Mouse (Mus musculus): ENCODE data around the gene Fndc3a.

The Fndc3a gene

GRCm38 (mm10) chr14:72558795-72559194 is 151.0 kb downstream of the Fndc3a start:
- ATAC-seq (ENCODE audit: insufficient number of reproducible peaks, low FRiP score, low TSS enrichment) = no peak

DNA sequence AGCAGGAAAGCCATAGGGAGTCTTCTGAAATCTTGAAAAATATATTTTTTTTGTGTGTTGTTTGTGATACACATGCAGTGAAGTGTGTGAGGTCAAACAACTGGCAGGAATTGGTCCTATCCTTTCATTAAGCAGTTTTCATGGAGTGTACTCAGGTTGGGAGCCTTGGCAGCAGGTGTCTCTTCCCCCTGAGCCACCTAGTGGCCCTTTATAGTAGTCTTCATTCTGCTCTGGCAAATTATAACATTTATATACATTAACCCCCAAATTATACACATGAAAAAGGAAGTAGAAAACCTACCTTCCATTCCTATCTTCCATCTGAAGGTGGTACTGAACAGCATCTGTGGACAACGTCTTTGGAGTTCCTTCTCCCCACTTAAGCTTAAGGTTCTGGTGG is 154.0 kb downstream of the Fndc3a start:
- ATAC-seq (ENCODE audit: insufficient number of reproducible peaks, low FRiP score, low TSS enrichment) = no peak

DNA sequence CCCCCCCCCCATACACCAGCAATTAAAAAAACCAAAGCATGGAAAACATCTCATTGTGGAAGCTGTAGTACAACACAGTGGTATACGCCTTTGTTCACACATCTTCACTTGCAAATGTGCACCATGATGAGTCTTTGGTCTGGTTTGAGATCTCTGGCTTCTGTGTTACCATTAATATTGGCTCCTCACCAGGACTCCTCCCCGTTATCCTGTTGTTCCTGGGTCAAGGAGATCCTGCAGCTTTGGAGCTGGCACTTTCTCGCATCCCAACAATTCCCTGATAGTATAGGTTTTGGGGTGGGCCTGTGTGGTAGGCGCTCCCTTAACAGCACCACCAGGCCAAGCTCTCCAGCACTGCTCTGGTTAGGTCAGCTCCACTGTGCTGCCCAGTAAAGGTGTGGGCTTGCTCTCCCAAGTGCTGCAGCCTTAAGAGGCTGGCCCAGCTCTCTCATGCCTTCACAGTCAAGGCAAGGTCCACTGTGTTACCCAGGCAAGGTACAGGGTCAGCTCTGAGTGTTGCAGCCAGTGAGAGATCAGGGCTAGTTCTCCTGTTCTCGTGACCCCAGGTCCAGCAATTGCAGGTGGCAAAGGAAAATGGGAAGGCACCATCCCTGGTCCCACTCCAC is 173.3 kb downstream of the Fndc3a start:
- no peak for ATAC-seq (ENCODE audit: insufficient number of reproducible peaks, low FRiP score, low TSS enrichment)

DNA sequence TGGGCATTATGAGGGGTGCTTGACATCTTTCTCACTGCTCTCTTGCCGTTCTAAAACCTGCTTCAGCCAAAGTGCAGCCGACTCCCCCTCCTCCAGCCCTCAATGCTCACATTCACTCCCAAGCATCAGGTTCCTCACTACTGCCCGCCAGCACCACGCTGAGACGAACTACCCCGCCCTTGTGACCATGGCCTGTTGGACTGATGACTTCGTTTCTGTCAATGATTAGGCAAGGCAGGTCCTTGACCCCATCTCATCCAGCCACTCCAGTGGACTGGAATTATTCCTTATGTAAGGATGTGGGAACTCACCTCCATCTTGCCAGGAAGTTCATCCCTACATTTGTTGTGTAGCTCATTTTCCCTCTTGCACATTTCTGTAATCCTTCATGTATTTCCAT is 175.9 kb downstream of the Fndc3a start:
- ATAC-seq (ENCODE audit: insufficient number of reproducible peaks, low FRiP score, low TSS enrichment) = no peak

DNA sequence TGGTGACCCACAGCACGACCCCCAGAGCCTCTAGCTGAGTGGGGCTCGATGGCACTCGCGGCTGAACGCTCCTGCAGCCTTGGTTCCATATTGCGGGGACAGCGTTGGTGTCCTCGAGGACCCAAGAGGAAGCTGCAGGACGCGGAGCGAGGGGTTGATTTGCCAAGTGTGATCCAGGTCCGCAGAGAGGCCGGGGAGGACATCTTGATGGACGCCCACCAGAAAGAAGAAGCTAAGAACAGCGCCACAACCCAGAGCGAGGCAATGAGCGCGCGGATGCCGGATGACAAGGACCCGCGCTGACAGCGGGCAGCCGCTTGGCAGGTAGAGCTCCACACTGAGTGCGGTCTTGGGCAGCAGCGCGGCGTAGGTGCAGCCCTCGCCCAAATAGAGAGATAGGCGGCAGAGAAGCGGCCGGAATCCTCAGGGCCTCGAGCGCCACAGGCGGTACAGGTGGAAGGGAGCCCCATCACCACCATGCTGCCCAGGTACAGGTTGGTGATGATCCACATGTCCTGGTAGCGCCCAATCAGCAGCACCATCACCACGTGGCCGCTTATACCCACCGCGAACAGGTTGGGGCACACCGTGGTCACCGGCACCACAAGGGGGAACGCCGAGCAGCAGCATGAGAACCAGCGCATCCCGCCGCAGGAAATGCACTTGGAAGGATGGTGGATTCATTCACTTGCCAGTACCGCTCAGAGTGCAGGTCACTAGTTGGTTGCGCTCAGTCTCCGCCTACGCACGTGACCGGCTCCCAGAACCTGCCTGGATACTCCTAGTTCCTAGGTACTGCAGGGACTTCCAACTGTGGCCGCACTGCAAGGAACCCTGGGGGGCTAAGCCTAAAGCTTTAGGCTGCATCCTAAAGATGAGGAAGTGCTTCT is 177.5 kb downstream of the Fndc3a start:
- peak; percentile 65; the same call in 1 of the 2 replicates for ATAC-seq (ENCODE audit: insufficient number of reproducible peaks, low FRiP score, low TSS enrichment)

- ATAC-seq (ENCODE audit: insufficient number of reproducible peaks, low FRiP score, low TSS enrichment) = no peak
Measured at GRCm38 (mm10) chr14:72527126-72527525, 182.7 kb downstream of the Fndc3a start.

DNA sequence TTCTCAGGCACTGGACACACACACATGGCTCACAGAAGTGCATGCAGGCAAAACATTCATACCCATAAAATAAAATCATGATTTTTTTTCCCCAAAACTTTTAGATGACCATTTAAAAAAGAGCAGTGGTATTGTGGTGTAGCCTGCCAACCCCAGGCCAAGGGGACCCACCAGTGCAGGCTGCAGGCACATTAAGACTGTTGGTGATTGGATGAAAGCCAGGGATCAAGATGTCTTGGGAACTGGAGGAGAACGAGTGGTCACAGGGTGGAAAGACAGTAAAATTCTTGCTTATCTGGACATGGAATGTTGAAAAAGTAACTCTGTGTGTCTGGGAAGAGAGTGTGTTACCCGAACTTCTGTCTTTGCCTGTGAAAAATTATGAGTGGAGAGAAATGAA is 190.2 kb downstream of the Fndc3a start:
- ATAC-seq (ENCODE audit: insufficient number of reproducible peaks, low FRiP score, low TSS enrichment) = no peak

DNA sequence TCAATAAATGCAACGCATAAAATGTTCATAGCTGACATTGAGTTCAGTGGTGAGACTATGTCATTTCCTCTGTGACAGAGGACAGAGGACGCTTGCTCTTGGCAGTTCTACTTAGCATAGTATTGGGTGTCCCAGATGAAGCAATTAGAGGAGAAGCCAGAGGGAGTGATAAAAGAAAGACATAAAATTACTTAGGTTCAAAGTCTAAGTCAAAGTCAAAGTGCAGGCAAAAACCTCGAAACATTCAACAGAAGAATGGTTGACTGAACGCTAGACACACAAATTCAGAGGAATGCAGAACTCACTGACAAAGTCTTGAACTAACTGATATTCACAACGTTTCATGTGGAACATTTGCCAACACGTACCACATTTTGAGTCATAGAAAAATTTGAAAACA is 191.0 kb downstream of the Fndc3a start:
- no peak for ATAC-seq (ENCODE audit: insufficient number of reproducible peaks, low FRiP score, low TSS enrichment)

DNA sequence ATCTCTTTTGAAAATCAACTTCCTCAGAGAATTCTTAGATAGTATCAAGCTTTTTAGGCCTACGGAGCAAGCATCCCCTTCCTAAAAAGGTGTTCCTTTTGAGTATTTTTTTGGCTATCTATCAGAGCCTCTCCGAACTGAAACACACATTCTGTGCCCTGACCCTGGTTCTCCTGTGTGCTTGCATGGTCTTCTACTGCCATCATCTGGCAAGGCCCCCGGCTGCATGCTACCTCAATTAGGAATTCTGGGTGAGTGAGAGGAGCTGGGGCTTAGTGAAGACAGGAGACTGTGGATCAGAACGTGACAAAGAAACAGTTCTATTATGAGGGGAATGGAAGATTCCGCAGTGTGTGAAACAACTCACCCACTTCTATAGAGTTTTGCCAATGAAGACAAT is 193.4 kb downstream of the Fndc3a start:
- ATAC-seq (ENCODE audit: insufficient number of reproducible peaks, low FRiP score, low TSS enrichment) = no peak

DNA sequence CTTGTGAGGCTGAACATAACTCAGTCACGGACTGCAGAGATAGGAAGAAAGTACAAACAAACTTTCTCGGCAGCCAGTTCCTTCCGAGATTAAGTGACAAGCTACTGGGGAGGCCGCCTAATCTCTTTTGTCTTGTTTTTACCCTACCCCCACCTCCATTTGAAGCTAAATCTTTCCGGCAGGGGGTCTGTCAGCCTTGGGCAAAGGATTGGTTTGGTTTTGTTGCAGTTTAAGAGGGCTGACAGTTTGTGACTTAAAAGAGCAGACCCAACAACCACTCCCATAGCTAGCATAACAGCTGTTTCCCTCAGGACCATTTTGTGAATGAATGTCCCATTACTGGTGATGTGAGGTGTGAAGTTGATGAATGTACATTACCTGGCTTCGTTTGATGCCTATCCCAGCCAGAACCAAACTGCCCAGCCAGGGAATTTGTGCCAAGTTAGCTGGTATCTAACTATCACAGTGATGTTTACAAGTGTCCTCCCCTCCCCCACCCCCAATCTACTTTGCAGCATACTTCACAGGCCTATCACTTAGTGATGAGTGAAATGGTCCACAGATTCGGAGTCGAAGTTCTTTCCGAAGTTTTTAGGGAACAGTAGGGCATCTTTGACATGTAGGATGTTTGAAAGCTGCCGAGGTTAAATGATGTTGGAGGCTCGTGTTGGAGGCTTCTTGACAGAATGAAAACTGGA is 202.9 kb downstream of the Fndc3a start:
- no peak for ATAC-seq (ENCODE audit: insufficient number of reproducible peaks, low FRiP score, low TSS enrichment)

- no peak for ATAC-seq (ENCODE audit: insufficient number of reproducible peaks, low FRiP score, low TSS enrichment)
Measured at GRCm38 (mm10) chr14:72506018-72506722, 203.6 kb downstream of the Fndc3a start.

DNA sequence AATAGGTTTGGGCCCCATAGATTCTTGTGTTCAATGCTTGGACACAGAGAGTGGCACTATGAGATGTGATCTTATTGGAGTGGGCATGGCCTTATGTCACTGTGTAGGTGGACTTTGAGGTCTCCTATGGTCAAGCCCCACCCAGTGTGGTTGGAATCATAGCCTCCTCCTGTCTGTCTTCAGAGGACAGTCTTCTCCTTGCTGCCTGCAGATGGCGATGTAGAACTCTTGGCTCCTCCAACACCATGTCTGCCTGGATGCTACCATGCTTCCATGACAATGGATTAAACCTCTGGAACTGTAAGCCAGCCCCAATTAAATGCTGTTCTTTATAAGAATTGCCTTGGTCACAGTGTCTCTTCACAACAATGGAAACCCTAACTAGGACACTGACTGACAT is 204.8 kb downstream of the Fndc3a start:
- ATAC-seq (ENCODE audit: insufficient number of reproducible peaks, low FRiP score, low TSS enrichment) = no peak

GRCm38 (mm10) chr14:72503241-72503640 is 206.6 kb downstream of the Fndc3a start:
- no peak for ATAC-seq (ENCODE audit: insufficient number of reproducible peaks, low FRiP score, low TSS enrichment)

DNA sequence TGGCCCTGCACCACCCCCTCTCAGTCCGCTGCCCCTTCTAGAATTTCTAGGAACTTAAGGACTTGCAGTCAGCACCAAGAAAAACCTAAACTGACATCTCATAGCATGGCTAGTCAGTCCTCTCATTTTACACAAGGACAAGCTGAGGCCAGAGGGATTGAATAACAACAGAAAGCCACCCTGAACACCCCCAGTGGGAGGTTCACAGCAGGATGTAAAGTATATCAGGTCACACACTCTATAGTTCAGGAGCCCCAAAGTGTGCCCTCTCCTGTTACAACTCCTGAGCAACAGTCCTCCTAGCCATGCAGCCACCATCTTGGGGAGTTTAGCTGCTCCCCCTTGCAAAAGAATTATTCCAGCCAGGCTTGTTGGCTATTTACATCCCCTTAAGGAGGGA is 216.0 kb downstream of the Fndc3a start:
- ATAC-seq (ENCODE audit: insufficient number of reproducible peaks, low FRiP score, low TSS enrichment) = no peak

DNA sequence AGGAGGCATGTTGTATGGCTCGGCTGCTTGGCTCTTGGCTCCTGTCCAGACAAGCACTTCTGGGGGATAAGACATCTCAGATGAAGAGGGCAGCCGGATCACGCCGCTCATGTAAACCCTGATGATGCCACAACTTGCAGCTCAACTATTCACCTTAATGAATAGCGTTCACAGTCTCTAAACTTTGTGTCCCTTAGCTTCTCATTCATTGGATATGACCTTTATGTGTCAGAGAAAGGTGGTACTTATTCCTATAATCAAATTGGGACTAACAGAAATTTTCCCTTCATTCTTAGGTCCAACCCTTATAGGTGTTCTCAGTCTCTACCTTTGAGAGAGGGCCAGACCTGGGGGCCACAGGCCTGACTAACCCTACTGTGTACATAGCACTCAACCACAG is 218.1 kb downstream of the Fndc3a start, which contains the start of gene Gm9195:
Gm9195 (minus strand) TSS at position 101 of the 400 bp plus-strand sequence.
- no peak for ATAC-seq (ENCODE audit: insufficient number of reproducible peaks, low FRiP score, low TSS enrichment)

GRCm38 (mm10) chr14:72490367-72490766 is 219.4 kb downstream of the Fndc3a start:
- no peak for ATAC-seq (ENCODE audit: insufficient number of reproducible peaks, low FRiP score, low TSS enrichment)
